Mouse (Mus musculus) frontal cortex, adult 2 months (tissue): Measurements from ENCODE around the gene Slc22a17. TPM values are rescaled to one million over a fixed set of nuclear protein-coding genes. Genes with fewer than 3 reads are reported as not detected.

ENCODE experiments used
- DNase-seq, 2 experiments: peaks; one replicate each; pipeline ENCODE4 v3.0.0; 2022; ENCODE audit warnings: low spot score in 1 of 2; ENCODE audit errors: extremely low spot score in 1 of 2
- polyA plus RNA-seq: library from polyadenylated mRNA; depleted of rRNA; stranded (reverse); fragments of >200 nt; gene quantifications from 2 replicates; pipeline ENCODE4 v1.2.3, GENCODE M21; 2012; rRNA removed

Gene Slc22a17
- polyA plus RNA-seq, 1 experiment: 744 TPM

GRCm38 (mm10) chr14:54864313-54865036, 48.5 kb downstream of the Slc22a17 start:
- DNase-seq: no peak

- peak; percentile 85 to 95 for DNase-seq
Measured at GRCm38 (mm10) chr14:54863501-54864312, 49.2 kb downstream of the Slc22a17 start.

GRCm38 (mm10) chr14:54860511-54860910, 52.4 kb downstream of the Slc22a17 start:
- DNase-seq: peak; percentile 44 to 86

GRCm38 (mm10) chr14:54857891-54858290, 55.0 kb downstream of the Slc22a17 start:
- DNase-seq: no peak

- DNase-seq: no peak
Measured at GRCm38 (mm10) chr14:54856703-54857102, 56.2 kb downstream of the Slc22a17 start.

Other genes starting within 250 kb of the Slc22a17 start
- gene 1700123O20Rik, start 226.9 kb downstream of the Slc22a17 start, polyA plus RNA-seq: 36.3 and 36.6 TPM in 2 replicates
- 239 and 246 TPM in 2 replicates for gene Acin1, start 226.2 kb downstream of the Slc22a17 start, polyA plus RNA-seq
- 0.08 and 0.20 TPM in 2 replicates for gene Gm29776, start 214.3 kb downstream of the Slc22a17 start, polyA plus RNA-seq
- 0.17 TPM in 1 of 2 replicates, not detected in the other for gene Cebpe, start 201.0 kb downstream of the Slc22a17 start, polyA plus RNA-seq
- 41.2 and 43.0 TPM in 2 replicates for gene Slc7a8, start 131.2 kb downstream of the Slc22a17 start, polyA plus RNA-seq
- 0.13 TPM in 1 of 2 replicates, not detected in the other for gene Rnf212b, start 99.0 kb downstream of the Slc22a17 start, polyA plus RNA-seq
- gene Homez, start 42.2 kb downstream of the Slc22a17 start, polyA plus RNA-seq: 8.7 and 9.0 TPM in 2 replicates
- gene Ppp1r3e, start 35.6 kb downstream of the Slc22a17 start, polyA plus RNA-seq: 13.7 and 16.1 TPM in 2 replicates
- 92.6 and 107 TPM in 2 replicates for gene Bcl2l2, start 29.8 kb downstream of the Slc22a17 start, polyA plus RNA-seq
- 0.90 TPM in 1 of 2 replicates, not detected in the other for gene Gm20521, start 29.7 kb downstream of the Slc22a17 start, polyA plus RNA-seq
- 466 and 555 TPM in 2 replicates for gene Pabpn1, start 20.6 kb downstream of the Slc22a17 start, polyA plus RNA-seq
- gene Efs, start 13.0 kb upstream of the Slc22a17 start, polyA plus RNA-seq: 13.4 and 14.5 TPM in 2 replicates
- gene Il25, start 19.6 kb upstream of the Slc22a17 start, polyA plus RNA-seq: 0.46 and 0.90 TPM in 2 replicates
- gene Cmtm5, start 23.1 kb upstream of the Slc22a17 start, polyA plus RNA-seq: 120 and 147 TPM in 2 replicates
- gene Myh6, start 53.8 kb upstream of the Slc22a17 start, polyA plus RNA-seq: 0.02 and 0.17 TPM in 2 replicates
- gene Gm17428, start 63.8 kb upstream of the Slc22a17 start, polyA plus RNA-seq: not detected in 2 replicates
- 26.8 and 29.3 TPM in 2 replicates for gene Myh7, start 81.5 kb upstream of the Slc22a17 start, polyA plus RNA-seq
- gene Ngdn, start 102.3 kb upstream of the Slc22a17 start, polyA plus RNA-seq: 36.5 and 37.2 TPM in 2 replicates
- gene Zfhx2, start 179.2 kb upstream of the Slc22a17 start, polyA plus RNA-seq: 13.4 and 15.0 TPM in 2 replicates
- gene Thtpa, start 181.7 kb upstream of the Slc22a17 start, polyA plus RNA-seq: 14.4 and 15.5 TPM in 2 replicates
- 15.5 and 18.3 TPM in 2 replicates for gene Ap1g2, start 193.5 kb upstream of the Slc22a17 start, polyA plus RNA-seq
- 228 and 231 TPM in 2 replicates for gene Jph4, start 203.8 kb upstream of the Slc22a17 start, polyA plus RNA-seq